Mouse (Mus musculus): ENCODE measurements around the gene Atrnl1. TPM values are rescaled to one million over a fixed set of nuclear protein-coding genes. Genes with fewer than 3 reads are reported as not detected.

Atrnl1 gene
- total and polyA plus RNA-seq, 3 experiments: 5.7 to 24.4 (median 23.4) TPM

GRCm38 (mm10) chr19:57922991-57923390, 312.2 kb downstream of the Atrnl1 start:
- DNase-seq: no peak

DNA sequence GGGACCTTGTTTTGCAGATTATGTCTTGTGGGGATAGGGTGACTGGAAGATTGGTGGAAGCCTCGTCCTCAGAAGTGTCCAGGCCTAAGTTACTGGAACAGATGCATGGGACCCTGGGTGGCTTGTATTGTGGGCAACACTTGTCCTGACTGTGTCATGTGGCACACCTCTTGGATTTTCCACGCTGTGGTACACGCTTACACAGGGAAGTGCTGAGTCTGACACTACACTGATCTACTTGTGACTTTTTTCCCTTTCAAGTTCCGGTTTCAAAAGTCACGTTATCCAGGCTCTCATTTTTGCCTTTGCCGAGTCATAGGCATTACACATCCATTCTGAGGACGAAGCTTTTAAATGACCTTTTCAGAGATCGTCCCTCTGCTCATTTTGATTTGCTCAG, 314.0 kb downstream of the Atrnl1 start:
- peak; percentile 14 for DNase-seq

DNA sequence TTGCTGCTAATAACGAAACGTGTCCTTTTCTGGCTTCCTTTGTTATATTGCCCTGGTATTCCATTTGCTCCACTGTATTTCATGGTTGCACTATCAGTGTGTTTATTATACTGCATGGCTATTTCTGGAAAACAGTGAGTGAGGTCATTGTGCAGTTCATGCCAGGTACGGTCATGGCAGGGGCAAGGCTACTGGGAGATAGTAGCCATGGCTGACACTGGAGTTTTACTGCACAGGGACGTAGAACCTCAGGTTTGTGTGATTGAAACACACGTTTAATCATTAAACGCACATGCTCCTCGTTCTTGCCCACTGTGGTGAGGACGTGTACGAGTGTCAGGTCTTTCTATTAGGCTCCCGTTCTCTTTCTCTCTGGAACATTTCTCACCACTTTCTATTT, 314.8 kb downstream of the Atrnl1 start:
- DNase-seq: peak; percentile 15

- no peak for DNase-seq
Measured at GRCm38 (mm10) chr19:57926164-57926860, 315.5 kb downstream of the Atrnl1 start.

DNA sequence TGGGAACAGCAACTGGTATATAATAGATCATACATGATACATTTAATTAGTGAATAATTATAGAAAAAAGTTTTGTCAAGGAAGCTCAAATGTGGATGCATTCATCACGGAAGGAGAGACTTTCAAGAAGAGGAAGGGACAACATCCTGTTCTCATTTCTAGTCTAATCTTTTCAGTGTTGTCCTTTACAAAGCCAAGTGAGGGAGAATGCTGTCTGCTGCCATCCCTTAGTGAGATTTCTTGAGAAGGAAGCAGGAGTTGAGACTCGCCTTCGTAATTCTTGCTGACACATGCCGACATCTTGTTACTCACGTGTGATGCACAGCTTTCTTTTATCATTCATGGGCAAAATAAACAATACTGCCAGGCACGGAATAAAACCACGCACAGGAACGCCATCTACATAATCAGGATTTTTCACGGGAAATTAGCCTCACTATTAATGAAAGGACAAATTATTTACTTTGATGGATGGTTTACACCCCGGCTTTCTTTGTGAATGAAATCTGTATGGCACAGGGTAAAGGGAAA, 316.2 kb downstream of the Atrnl1 start:
- DNase-seq: no peak

GRCm38 (mm10) chr19:57927566-57928523, 317.0 kb downstream of the Atrnl1 start:
- no peak for DNase-seq

DNA sequence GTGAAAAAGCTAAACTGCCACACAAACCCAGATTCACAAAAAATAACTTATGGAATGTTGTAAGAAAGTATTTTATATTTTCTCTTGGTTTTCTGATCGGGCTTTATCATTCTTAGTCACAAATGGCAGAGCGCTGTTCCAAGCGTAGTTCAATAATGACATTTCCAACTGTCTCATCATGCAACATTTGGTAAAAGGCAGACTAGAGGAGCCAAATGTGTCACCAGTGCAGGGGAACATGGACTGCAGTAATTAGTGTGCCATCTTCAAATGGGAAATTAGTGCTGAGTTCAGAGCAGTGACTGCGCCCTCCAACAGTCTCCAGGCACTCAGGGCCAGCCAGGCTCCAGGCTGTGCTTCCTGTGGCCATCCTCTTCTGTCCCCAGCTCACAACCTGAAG, 320.8 kb downstream of the Atrnl1 start:
- DNase-seq: no peak

- no peak for DNase-seq
Measured at GRCm38 (mm10) chr19:57936865-57937264, 326.0 kb downstream of the Atrnl1 start.

DNA sequence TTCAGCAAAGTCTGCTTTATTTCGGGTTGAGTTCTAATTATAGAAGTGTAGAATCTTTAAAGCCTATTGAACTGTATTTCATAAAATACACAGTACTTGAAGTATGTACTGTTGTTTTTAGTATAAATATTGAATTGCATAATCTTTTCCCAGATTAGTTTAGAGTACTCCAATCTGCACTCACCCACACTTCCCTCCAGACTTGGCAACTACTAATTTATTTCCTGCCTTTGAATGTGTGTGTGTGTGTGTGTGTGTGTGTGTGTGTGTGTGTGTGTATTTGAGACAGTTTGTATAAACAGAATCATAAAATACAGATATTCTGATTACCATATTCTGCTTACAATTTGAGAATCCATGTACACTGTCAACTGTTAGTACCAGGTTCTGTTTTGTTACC, 328.3 kb downstream of the Atrnl1 start:
- no peak for DNase-seq

DNA sequence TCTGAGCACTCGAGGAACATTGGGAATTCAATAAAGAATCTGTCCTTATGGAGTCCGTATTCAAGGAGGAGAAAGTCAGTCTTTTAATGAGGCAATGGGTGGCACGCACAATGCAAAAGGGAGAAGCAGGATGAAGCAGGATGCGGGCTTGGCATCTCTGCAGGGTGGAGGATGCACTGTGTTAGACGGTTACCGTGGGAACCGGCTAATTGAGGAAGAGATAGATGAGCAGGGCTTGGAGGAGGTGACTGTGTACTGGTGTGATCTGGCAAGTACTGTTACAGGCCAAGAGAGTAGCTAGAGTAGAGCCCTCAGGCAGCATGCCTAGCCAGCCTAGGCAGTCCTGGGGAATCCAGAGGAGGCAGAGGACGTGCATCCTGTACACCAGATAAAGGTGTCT, 330.7 kb downstream of the Atrnl1 start:
- DNase-seq: no peak

GRCm38 (mm10) chr19:57942281-57942680, 331.4 kb downstream of the Atrnl1 start:
- no peak for DNase-seq

DNA sequence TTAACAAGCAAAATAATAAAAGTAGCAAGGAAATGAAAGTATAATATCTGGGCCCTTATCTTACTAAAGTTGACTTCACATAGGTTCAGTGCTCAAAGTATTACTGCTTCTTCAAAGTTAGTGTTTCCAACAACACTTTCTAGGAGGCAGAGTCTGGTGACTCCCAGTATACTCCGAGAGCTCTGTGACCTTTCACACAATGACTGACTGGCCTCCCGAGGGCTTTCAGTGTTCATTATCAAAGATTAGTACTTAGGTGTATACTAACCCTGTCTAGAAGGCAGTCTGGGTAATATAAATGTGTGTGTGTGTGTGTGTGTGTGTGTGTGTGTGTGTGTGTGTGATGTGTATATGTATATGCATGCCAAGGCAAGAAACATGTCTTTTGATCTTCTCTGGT, 332.5 kb downstream of the Atrnl1 start:
- DNase-seq: no peak

- no peak for DNase-seq
Measured at GRCm38 (mm10) chr19:57944680-57945079, 333.8 kb downstream of the Atrnl1 start.

DNA sequence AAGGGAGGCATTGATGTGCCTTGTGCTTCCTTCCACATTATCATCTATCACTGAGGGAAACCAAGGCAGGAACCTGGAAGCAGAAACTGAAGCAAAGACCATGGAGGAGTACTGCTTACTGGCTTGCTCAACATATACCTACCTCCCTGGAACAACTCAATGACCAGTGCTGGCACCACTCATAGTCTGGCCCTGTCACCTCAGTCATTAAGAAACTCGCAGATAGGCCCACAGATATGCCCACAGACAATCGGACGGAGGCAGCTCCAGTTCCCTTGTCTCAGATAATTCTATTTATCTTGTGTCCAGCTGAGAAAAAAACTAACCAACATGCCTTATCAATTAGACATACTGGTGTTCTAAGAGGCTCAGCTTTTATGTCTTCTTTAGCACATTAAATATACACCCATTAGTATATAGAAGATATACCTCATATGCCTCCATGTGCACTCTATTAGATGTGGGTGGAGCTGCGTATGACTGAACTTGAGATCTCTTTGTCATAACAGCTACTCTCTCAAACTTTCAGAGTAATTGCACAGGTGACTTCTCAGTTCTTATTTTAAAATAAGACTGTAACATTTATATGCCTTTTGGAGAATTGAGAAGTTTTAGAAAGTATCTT, 334.9 kb downstream of the Atrnl1 start:
- DNase-seq: no peak

DNA sequence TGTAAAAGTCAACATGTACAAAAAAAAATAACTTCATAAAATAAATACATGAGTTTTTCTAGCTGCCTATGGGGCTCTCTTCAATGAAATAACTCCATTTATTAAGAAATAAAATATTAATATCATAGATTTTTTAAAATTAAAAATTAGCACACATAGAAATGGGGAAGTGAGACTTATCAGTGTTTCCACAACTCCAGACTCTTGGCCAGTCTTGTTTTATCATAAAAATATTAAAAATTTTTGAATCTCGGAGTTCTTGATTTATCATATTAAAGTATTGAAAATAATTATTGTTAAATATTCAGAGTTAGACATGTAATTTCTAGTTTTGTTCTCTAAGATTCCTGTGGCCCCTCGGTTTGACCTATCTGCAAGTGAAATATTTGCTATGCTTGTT, 337.7 kb downstream of the Atrnl1 start:
- no peak for DNase-seq

GRCm38 (mm10) chr19:57949260-57949917, 338.6 kb downstream of the Atrnl1 start:
- no peak for DNase-seq

- DNase-seq: no peak
Measured at GRCm38 (mm10) chr19:57954131-57954530, 343.3 kb downstream of the Atrnl1 start.

- no peak for DNase-seq
Measured at GRCm38 (mm10) chr19:57956459-57956858, 345.6 kb downstream of the Atrnl1 start.

GRCm38 (mm10) chr19:57957363-57957762, 346.5 kb downstream of the Atrnl1 start:
- no peak for DNase-seq

- DNase-seq: no peak
Measured at GRCm38 (mm10) chr19:57958154-57958553, 347.3 kb downstream of the Atrnl1 start.

DNA sequence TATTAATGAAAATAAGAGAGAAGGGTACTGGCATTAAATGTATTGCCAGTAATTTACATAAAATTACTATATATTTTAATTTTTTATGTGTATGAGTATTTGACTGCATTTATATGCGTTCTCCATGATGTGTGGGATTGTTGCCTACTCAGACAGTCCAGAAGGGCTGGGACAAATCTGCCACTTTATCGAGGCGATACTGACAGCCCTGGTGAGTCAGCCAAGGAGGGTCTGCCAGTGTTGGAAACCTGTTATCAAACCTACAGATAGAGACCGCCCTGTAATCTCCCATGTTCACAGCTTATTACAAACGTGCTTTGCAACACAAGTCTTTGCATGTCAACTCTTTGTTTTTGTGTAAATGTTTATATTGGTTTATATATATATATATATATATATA, 347.9 kb downstream of the Atrnl1 start:
- no peak for DNase-seq

- no peak for DNase-seq
Measured at GRCm38 (mm10) chr19:57961321-57961720, 350.5 kb downstream of the Atrnl1 start.
